Mouse (Mus musculus) lung, adult 2 months (tissue): Measurements from ENCODE around the gene Ksr2.

Experiments used
- CTCF ChIP-seq: fragments of 200-500 bp; IDR thresholded peaks from 2 replicates; pipeline ENCODE4 v1.5.1; 2011; ENCODE audit warnings: mild to moderate bottlenecking, low read length, control low read depth; ENCODE audit not compliant: insufficient read depth
- POLR2A ChIP-seq: fragments of 200-500 bp; IDR thresholded peaks from 2 replicates; pipeline ENCODE4 v1.6.1; 2011; ENCODE audit warnings: low read depth, mild to moderate bottlenecking, control low read depth, low read length, borderline replicate concordance; ENCODE audit errors: extremely low read depth

DNA sequence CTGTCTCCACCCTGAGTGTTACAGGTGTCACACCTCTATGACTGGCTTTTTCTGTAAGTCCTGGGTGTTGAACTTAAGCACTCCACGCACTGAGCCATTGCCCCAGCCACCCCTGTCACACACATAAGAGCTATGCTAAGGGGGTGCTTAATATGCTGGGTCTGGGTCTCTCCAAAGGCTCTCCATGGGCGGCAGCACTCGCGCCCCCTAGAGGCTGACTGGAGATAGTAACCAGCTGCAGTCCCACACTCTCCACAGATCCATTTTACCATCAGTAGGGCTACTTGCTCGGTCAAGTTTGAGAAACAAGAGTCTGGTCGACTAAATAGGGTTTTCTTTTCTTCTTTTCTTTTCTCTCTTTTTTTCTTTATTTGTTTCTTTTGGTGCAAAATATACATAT, 33.9 kb downstream of the Ksr2 start:
- TF ChIP-seq CTCF (no peak), POLR2A (no peak)
